Mouse (Mus musculus) liver, embryonic 16.5 days (tissue): ENCODE data around the gene Pabpc4. TPM values are rescaled to one million over a fixed set of nuclear protein-coding genes. Genes with fewer than 3 reads are reported as not detected.

Experiments
- ATAC-seq: fragments of 200-750 bp; cut with Nextera tagmentation; 2 replicates; pipeline ENCODE4 v1.8.0; 2017; ENCODE audit warnings: low read depth, mild to moderate bottlenecking, moderate number of reproducible peaks, moderate library complexity
- H3K27ac ChIP-seq: fragments of 300-500 bp; sonication (generic); 2 replicates; pipeline ENCODE4 v1.5.1; 2014; ENCODE audit warnings: mild to moderate bottlenecking, low read length
- H3K27me3 ChIP-seq: fragments of 300-500 bp; sonication (generic); 2 replicates; pipeline ENCODE4 v1.6.1; 2014; ENCODE audit warnings: low read depth, low read length, mixed read lengths; ENCODE audit not compliant: control insufficient read depth, insufficient read depth
- H3K36me3 ChIP-seq: fragments of 300-500 bp; sonication (generic); 2 replicates; pipeline ENCODE4 v1.6.1; 2014; ENCODE audit warnings: mild to moderate bottlenecking; ENCODE audit not compliant: control insufficient read depth, insufficient read depth
- H3K4me1 ChIP-seq: fragments of 300-500 bp; sonication (generic); 2 replicates; pipeline ENCODE4 v1.6.1; 2014; ENCODE audit warnings: low read depth, low read length, mixed read lengths; ENCODE audit not compliant: control insufficient read depth
- H3K4me2 ChIP-seq: fragments of 300-500 bp; sonication (generic); 2 replicates; pipeline ENCODE4 v1.6.1; 2014; ENCODE audit warnings: low read depth, low read length, mixed read lengths
- H3K4me3 ChIP-seq: fragments of 300-500 bp; sonication (generic); 2 replicates; pipeline ENCODE4 v1.5.1; 2014; ENCODE audit warnings: low read depth, mild to moderate bottlenecking, low read length
- H3K9ac ChIP-seq: fragments of 300-500 bp; sonication (generic); 2 replicates; pipeline ENCODE4 v1.6.1; 2014; ENCODE audit warnings: low read depth, low read length
- H3K9me3 ChIP-seq: fragments of 300-500 bp; sonication (generic); replicated peaks from 2 replicates; pipeline ENCODE4 v1.6.1; 2016; ENCODE audit warnings: low read length; ENCODE audit not compliant: control insufficient read depth
- WGBS: fragments of 180-500 bp; shearing (Covaris S2); extraction: QIAGEN DNeasy Blood & Tissue Kit; methylation state at CpG from one replicate; pipeline ENCODE4 v1.1.7; 2014; ENCODE audit not compliant: insufficient replicate concordance; 5-methylcytosine and 5-hydroxymethylcytosine counted together
- polyA plus RNA-seq: library from polyadenylated mRNA; unstranded; fragments of >200 nt; fragmentation: Nextera tagmentation; extraction: Ambion mirVana; gene quantifications from 2 replicates; pipeline ENCODE4 v1.2.1, GENCODE M21; 2015

Pabpc4 gene
- polyA plus RNA-seq, 1 experiment from 2014 or later: 73.8 TPM

GRCm38 (mm10) chr4:123246221-123246620 lies 15.9 kb upstream of the Pabpc4 start:
- no peak overlapping the region for H3K4me3 ChIP-seq
- H3K4me1 ChIP-seq: no peaks in the 10 kb centered on the region
- no peak for ATAC-seq
- H3K4me2 ChIP-seq: no peak overlapping the region
- H3K27ac ChIP-seq: no peak overlapping the region
- no peak overlapping the region for H3K9ac ChIP-seq
- no peaks in the 10 kb centered on the region; the same call in 1 of the 2 replicates for H3K27me3 ChIP-seq
- no peaks in the 10 kb centered on the region for H3K36me3 ChIP-seq
- WGBS: 61% methylated on average over 7 of the region's 7 CpGs
- no peaks in the 10 kb centered on the region for H3K9me3 ChIP-seq

- H3K27me3 ChIP-seq: no peaks in the 10 kb centered on the region
- no peak overlapping the region for H3K27ac ChIP-seq
- H3K36me3 ChIP-seq: no peaks in the 10 kb centered on the region
- H3K9ac ChIP-seq: no peak overlapping the region
- 75% methylated on average over 5 of the region's 5 CpGs for WGBS
- no peaks in the 10 kb centered on the region for H3K4me1 ChIP-seq
- H3K4me2 ChIP-seq: no peak overlapping the region
- no peaks in the 10 kb centered on the region for H3K9me3 ChIP-seq
- H3K4me3 ChIP-seq: no peak overlapping the region
- ATAC-seq: no peak
These were observed 15.5 kb upstream of the Pabpc4 start for GRCm38 (mm10) chr4:123246651-123247050.

GRCm38 (mm10) chr4:123247147-123247880 lies 14.8 kb upstream of the Pabpc4 start:
- Histone ChIP-seq H3K9ac (no peak overlapping the region), H3K27me3 (no peaks in the 10 kb centered on the region), H3K4me2 (no peak overlapping the region), H3K9me3 (no peaks in the 10 kb centered on the region), H3K36me3 (no peaks in the 10 kb centered on the region), H3K4me1 (no peaks in the 10 kb centered on the region), H3K27ac (no peak overlapping the region), H3K4me3 (no peak overlapping the region)
- 57% methylated on average over 7 of the region's 7 CpGs for WGBS
- no peak for ATAC-seq

DNA sequence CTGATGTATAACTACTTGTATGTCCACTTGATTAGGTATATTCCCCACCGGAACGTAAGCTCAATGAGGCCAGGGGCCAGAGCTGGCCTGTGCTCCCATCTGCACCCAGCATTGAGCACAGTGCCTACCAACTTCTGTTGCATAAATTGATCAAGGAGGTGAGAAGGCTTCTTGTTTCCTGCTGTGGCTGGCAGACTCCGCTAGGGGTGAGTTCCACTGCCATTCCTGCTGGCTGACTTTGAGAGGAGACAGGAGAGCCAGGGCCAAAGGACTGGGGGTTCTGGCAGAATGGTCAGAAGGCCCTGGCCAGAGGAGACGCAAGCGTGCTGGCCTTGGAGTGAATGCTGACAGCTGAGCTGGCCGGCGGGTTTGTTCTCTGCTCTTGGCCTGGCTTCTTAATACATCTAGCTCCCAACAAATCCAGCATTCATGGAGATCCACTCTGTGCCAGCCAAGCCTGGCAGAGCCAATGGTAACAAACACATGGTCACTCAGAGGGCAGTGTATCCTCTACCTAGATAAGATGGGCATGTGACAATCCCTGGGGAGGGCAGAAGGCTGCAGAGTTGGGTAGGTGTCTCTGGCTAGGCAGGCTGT lies 13.1 kb upstream of the Pabpc4 start:
- Histone ChIP-seq H3K9ac (no peak overlapping the region), H3K9me3 (no peaks in the 10 kb centered on the region), H3K36me3 (no peaks in the 10 kb centered on the region), H3K4me1 (no peaks in the 10 kb centered on the region), H3K27me3 (no peaks in the 10 kb centered on the region), H3K4me3 (no peak overlapping the region), H3K4me2 (no peak overlapping the region), H3K27ac (no peak overlapping the region)
- 67% methylated on average over 7 of the region's 7 CpGs for WGBS
- no peak for ATAC-seq

- H3K4me2 ChIP-seq: no peak overlapping the region
- no peaks in the 10 kb centered on the region for H3K27me3 ChIP-seq
- 74% methylated on average over 5 of the region's 5 CpGs for WGBS
- no peak overlapping the region for H3K4me3 ChIP-seq
- no peaks in the 10 kb centered on the region for H3K36me3 ChIP-seq
- H3K9me3 ChIP-seq: no peaks in the 10 kb centered on the region
- no peak for ATAC-seq
- no peak overlapping the region for H3K9ac ChIP-seq
- no peak overlapping the region for H3K27ac ChIP-seq
- no peaks in the 10 kb centered on the region for H3K4me1 ChIP-seq
These were observed 9.9 kb upstream of the Pabpc4 start for GRCm38 (mm10) chr4:123252214-123252613.

GRCm38 (mm10) chr4:123254617-123255016 lies 7.5 kb upstream of the Pabpc4 start:
- Histone ChIP-seq H3K4me1 (no peaks in the 10 kb centered on the region), H3K9me3 (no peaks in the 10 kb centered on the region), H3K4me3 (no peak overlapping the region), H3K27ac (no peak overlapping the region), H3K36me3 (no peaks in the 10 kb centered on the region), H3K9ac (no peak overlapping the region), H3K4me2 (no peak overlapping the region), H3K27me3 (no peaks in the 10 kb centered on the region)
- WGBS: 14% methylated on average over 5 of the region's 5 CpGs
- no peak for ATAC-seq

- Histone ChIP-seq H3K4me2 (no peak overlapping the region), H3K27ac (no peak overlapping the region), H3K4me1 (no peaks in the 10 kb centered on the region), H3K9ac (no peak overlapping the region), H3K36me3 (no peaks in the 10 kb centered on the region), H3K27me3 (no peaks in the 10 kb centered on the region), H3K4me3 (no peak overlapping the region), H3K9me3 (no peaks in the 10 kb centered on the region)
- 20% methylated on average over 8 of the region's 8 CpGs for WGBS
- ATAC-seq: no peak
These were observed 1.9 kb upstream of the Pabpc4 start for GRCm38 (mm10) chr4:123260071-123260746.

DNA sequence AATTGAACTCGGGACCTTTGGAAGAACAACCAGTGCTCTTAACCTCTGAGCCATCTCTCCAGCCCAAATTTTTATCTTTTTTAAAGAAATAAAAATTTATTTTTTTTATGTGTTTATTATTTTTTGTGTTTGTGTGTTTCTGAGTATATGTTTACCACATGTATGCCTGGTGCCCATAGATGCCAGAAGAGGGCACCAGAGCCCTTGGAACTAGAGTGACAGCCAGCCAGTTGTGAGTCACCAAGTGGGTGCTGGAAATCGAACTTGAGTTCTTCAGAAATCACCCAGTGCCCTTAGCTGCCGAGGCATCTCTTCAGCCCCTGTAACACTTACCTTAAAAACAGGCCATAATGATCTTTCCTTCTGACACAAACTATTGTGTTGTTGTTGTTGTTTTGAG lies 8.9 kb downstream of the Pabpc4 start:
- no peak for ATAC-seq
- 63% methylated on average over 3 of the region's 3 CpGs for WGBS
- Histone ChIP-seq H3K4me1 (no peaks in the 10 kb centered on the region), H3K4me3 (no peak overlapping the region), H3K4me2 (no peak overlapping the region), H3K36me3 (no peaks in the 10 kb centered on the region), H3K9ac (no peak overlapping the region), H3K9me3 (no peaks in the 10 kb centered on the region), H3K27ac (no peak overlapping the region), H3K27me3 (no peaks in the 10 kb centered on the region; the same call in 1 of the 2 replicates)

DNA sequence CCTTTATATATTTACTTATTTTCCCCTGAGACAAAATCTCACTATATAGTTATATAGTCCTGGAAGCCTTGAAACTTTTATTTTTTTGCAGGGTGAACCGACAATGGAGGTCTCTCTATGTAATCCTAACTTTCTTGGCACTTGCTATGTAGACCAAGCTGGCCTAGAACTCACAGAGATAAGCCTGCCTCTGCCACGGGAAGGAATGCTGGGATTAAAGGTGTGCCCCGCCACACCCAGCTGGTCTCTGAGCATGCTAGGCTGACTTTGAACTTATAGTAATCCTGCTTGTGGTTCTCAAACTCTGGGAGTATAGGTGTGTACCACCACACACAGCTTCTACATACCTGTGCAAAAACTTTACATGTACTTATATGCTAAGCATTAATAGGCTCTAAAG lies 18.0 kb downstream of the Pabpc4 start:
- Histone ChIP-seq H3K9ac (no peak overlapping the region), H3K27ac (no peak overlapping the region), H3K4me3 (no peak overlapping the region), H3K27me3 (no peaks in the 10 kb centered on the region), H3K4me1 (peaks cover 17% of the 10 kb centered on the region), H3K36me3 (peaks cover 5% of the 10 kb centered on the region), H3K9me3 (no peaks in the 10 kb centered on the region), H3K4me2 (no peak overlapping the region)
- no peak for ATAC-seq
- WGBS: 41% methylated on average over 3 of the region's 3 CpGs
